Mouse (Mus musculus) G1E (cell line): Measurements from ENCODE around the gene Kpna7. TPM values are rescaled to one million over a fixed set of nuclear protein-coding genes. Genes with fewer than 3 reads are reported as not detected.

Experiments
- ATAC-seq: 2 replicates; pipeline ENCODE4 v1.8.0; 2016; ENCODE audit warnings: mild to moderate bottlenecking; ENCODE audit not compliant: insufficient number of reproducible peaks, poor library complexity, low FRiP score, severe bottlenecking; ENCODE audit errors: extremely low read depth
- DNase-seq: peaks from one replicate; pipeline ENCODE4 v3.0.0; 2012; ENCODE audit warnings: low spot score
- H3K27me3 ChIP-seq: 2 replicates; pipeline ENCODE4 v1.6.1; 2012; ENCODE audit warnings: mild to moderate bottlenecking, low read length, inconsistent platforms; ENCODE audit not compliant: insufficient read depth
- H3K36me3 ChIP-seq: replicated peaks from 2 replicates; pipeline ENCODE3; 2012; ENCODE audit warnings: mild to moderate bottlenecking, inconsistent platforms
- H3K4me1 ChIP-seq: 2 replicates; pipeline ENCODE4 v1.6.1; 2012; ENCODE audit warnings: low read depth, low read length, inconsistent platforms, mixed read lengths; ENCODE audit not compliant: insufficient read depth
- H3K4me3 ChIP-seq: 2 replicates; pipeline ENCODE4 v1.5.1; 2012; ENCODE audit warnings: low read depth, mild to moderate bottlenecking, inconsistent platforms, low read length, moderate library complexity, mixed read lengths
- H3K9me3 ChIP-seq: replicated peaks from 2 replicates; pipeline ENCODE4 v1.6.1; 2012; ENCODE audit warnings: inconsistent platforms
- CTCF ChIP-seq: IDR thresholded peaks from 2 replicates; pipeline ENCODE4 v1.5.1; 2012; ENCODE audit warnings: low read depth, low read length, inconsistent platforms, mixed read lengths
- GATA1 ChIP-seq: IDR thresholded peaks from 2 replicates; pipeline ENCODE4 v1.6.1; 2012; ENCODE audit warnings: borderline replicate concordance, low read length, inconsistent platforms, mixed read lengths
- GATA2 ChIP-seq: IDR thresholded peaks from 2 replicates; pipeline ENCODE4 v1.6.1; 2012; ENCODE audit warnings: low read depth, low read length, inconsistent platforms, borderline replicate concordance
- POLR2AphosphoS5 ChIP-seq: IDR thresholded peaks from 2 replicates; pipeline ENCODE4 v1.6.1; 2012; ENCODE audit warnings: low read depth, low read length, inconsistent platforms; ENCODE audit not compliant: insufficient replicate concordance
- TAL1 ChIP-seq: conservative IDR thresholded peaks from 2 replicates; pipeline ENCODE4 v1.6.1; 2012; ENCODE audit warnings: low read depth, low read length, inconsistent platforms, mixed read lengths
- polyA plus RNA-seq: library from polyadenylated mRNA; stranded (reverse); fragments of >175 nt; gene quantifications from 2 replicates; pipeline ENCODE4 v1.2.3, GENCODE M21; 2012
- total RNA-seq, 2 experiments: library from RNA; stranded (forward) in 1 of 2; stranded (reverse) in 1 of 2; fragments of 200-1000 nt in 1 of 2; fragments of >200 nt in 1 of 2; fragmentation: Nextera tagmentation in 1 of 2; gene quantifications; 2 replicates each; pipeline ENCODE4 v1.2.3; 2014 to 2017

The Kpna7 gene
- total and polyA plus RNA-seq, 3 experiments, result not detected

DNA sequence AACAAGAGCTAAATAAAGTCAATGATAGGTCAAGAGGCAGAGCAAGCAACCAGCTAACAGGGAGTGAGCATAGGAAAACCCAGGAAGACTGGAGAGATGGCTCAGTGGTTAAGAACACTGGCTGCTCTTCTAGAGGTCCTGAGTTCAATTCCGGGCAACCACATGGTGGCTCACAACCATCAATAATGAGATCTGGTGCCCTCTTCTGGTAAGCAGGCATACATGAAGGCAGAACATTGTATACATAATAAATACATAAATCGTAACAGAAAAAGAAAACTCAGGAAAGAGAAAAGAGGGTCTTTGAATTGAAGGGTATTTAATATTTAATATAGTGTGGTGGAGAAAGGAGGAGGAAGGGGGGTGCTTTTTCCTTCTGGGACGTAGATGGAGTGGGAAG is 112.6 kb downstream of the Kpna7 start:
- DNase-seq, result no peak
- no peak overlapping the region for H3K4me3 ChIP-seq
- H3K4me1 ChIP-seq, result peaks cover under 1% of the 10 kb centered on the region; the same call in 1 of the 2 replicates
- no peaks in the 10 kb centered on the region for H3K9me3 ChIP-seq
- H3K27me3 ChIP-seq, result peaks cover 21% of the 10 kb centered on the region
- no peaks in the 10 kb centered on the region for H3K36me3 ChIP-seq
- ATAC-seq, result no peak
- no peak for TF ChIP-seq CTCF
- no peak for TF ChIP-seq TAL1
- TF ChIP-seq GATA1, result no peak
- no peak for TF ChIP-seq GATA2
- no peak for TF ChIP-seq POLR2AphosphoS5

DNA sequence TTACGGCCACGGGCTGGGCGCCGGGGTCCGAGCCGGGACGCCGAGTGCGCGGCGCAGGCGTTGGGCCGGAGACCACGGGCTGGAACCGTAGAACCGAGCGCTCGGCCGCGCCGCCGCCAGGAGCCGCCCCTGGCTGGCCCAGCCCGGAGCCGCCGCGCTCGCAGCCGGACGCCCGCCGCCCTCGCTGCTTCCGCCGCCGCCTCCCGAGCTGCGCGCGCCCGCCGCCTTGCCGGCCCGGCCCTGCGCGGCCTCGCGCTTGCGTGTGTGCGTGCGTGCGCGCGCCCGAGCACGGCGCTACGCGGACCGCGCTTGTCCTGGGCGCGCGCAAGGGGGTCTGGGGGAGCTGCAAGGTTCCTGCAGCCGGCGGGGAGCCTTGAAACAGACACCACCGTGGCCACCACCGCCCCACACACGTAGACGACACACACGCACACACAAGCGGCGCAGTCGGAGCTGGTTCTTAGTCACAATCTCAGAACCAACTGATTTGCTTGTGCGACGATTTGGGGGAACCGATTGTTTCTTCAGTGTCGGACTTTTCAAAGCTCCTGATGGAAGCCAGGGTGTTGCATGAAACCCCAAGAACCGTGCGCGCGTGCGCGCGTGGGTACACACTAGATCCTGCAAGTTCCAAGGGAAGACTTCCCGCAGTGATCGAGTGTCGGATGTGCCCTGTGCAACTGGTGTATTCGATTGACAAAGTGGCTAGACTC is 118.0 kb downstream of the Kpna7 start, which contains the start of gene Smurf1:
TSS of gene Smurf1 (minus strand) at position 209 of the 713 bp plus-strand sequence.
- no peak for ATAC-seq
- H3K4me1 ChIP-seq, result peaks cover 26% of the 10 kb centered on the region
- peak within 1 kb of the TSS; percentile 73 for H3K4me3 ChIP-seq
- DNase-seq, result peak; percentile 74
- peaks cover 31% of the 10 kb centered on the region for H3K27me3 ChIP-seq
- no peak for TF ChIP-seq GATA2
- TF ChIP-seq CTCF, result no peak
- no peak for TF ChIP-seq POLR2AphosphoS5
- TF ChIP-seq TAL1, result no peak
- no peak for TF ChIP-seq GATA1
- H3K9me3 ChIP-seq, result no peaks in the 10 kb centered on the region
- no peaks in the 10 kb centered on the region for H3K36me3 ChIP-seq

DNA sequence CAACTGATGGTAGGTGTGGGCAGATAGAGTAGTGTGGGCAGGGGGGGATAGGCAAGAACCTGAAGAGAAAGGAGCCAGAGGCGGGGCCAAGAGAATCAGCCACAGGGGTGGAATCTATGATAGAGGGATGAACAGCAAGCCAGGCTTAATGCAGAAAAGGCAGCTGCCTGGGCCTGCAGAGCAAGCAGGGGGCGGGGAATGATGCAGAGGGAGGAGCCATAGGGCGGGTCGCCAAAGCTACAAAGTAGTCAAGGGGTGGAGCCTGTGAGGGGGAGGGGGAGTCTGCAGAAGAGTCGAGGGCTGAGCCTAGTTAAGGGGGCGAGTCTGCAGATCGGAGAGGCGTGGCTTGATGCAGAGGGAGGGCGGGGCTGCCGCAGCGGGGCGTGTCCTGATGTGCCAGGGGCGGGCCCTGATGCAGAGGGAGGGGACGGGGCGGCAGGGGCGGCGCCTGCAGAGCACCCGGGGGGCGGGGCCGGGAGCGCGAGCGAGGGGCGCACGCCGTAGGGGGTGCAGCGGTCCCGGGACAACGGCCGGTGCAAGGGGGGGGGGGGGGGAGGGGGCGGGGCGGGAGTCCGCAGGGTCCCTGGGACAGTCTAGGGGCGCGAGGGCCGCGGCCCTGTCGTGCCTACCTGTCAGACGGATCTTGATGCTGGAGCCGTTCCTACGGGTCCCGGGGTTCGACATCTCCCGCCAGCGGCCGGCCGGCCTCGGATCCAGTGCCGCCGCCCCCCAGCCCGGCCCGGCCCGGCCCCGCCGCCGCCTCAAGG is 118.8 kb downstream of the Kpna7 start:
- peak; percentile 80 for DNase-seq
- H3K4me3 ChIP-seq, result peak overlapping the region; percentile 73
- peak; percentile 98 for ATAC-seq
- H3K27me3 ChIP-seq, result peaks cover 31% of the 10 kb centered on the region
- H3K36me3 ChIP-seq, result no peaks in the 10 kb centered on the region
- TF ChIP-seq TAL1 (no peak), GATA2 (no peak), GATA1 (no peak), CTCF (no peak), POLR2AphosphoS5 (no peak)
- H3K9me3 ChIP-seq, result no peaks in the 10 kb centered on the region
- H3K4me1 ChIP-seq, result peaks cover 26% of the 10 kb centered on the region

DNA sequence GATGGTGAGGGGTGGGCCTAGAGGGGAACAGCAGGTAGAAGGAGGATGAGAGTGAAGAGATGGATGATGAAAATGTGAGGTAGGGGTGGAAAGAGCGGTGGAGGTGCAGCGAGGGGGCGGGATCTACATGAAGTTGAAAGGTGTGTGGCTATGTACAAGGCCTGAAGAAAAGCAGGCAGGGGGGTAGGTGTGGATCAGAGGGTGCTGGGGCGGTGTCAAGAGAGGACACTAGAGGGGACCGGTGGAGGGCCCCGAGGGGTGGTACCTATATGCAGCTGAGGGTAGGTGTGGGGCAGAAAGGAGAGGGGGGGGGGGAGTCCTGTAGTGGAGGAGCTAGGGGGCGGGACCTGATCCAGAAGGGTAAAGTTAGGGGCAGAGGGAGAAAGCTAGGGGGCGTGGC is 119.4 kb downstream of the Kpna7 start:
- Histone ChIP-seq H3K4me1 (peaks cover 26% of the 10 kb centered on the region), H3K4me3 (peak overlapping the region; percentile 73; the same call in 1 of the 2 replicates), H3K36me3 (no peaks in the 10 kb centered on the region), H3K27me3 (peaks cover 31% of the 10 kb centered on the region), H3K9me3 (no peaks in the 10 kb centered on the region)
- no peak for DNase-seq
- no peak for ATAC-seq
- no peak for TF ChIP-seq GATA1
- no peak for TF ChIP-seq POLR2AphosphoS5
- no peak for TF ChIP-seq TAL1
- no peak for TF ChIP-seq GATA2
- TF ChIP-seq CTCF, result no peak

DNA sequence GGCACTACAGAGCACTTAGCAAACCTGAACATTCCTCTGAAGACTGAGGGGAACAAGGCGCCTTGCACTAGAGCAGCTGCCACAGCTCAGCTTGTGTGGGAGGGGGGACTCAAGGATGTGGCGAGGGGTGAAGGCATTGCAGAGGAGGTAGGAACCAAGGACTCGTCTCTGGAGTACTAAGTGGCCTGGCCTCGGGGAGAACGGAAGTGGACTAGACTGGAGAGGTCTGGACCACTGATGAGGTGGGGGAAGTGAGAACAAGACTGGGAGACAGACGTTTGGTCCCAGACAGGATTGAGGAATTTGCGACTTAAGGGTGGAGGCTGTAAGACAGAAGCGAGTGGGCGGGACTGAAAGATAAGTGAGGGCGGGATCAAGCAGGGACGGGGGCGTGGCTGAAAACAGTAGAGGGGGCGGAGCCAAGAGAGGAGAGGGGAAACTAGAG is 120.0 kb downstream of the Kpna7 start:
- H3K9me3 ChIP-seq, result no peaks in the 10 kb centered on the region
- TF ChIP-seq CTCF (no peak), POLR2AphosphoS5 (no peak)
- peaks cover 31% of the 10 kb centered on the region for H3K27me3 ChIP-seq
- DNase-seq (no peak), ATAC-seq (no peak)
- H3K4me1 ChIP-seq, result peaks cover 26% of the 10 kb centered on the region
- H3K36me3 ChIP-seq, result no peaks in the 10 kb centered on the region
- no peak overlapping the region for H3K4me3 ChIP-seq

DNA sequence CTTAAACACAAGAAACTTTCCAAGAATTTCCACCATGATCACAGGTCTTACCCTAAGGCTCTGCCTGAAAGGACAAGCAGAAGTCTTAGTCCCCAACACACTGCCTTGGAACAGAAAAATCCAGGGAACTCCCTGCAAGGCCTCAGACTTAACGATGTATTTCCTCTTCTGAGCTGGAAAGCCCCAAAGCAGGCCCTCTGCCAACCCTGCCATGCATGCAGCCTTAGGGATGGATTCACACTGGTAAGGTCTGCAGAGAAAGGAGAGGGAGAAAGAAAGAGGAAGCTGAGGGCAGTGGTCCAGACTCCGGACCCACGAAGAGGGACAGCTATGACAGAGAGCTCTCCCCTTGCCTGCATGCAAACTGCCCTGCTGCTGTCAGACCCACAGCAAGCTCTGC is 120.4 kb downstream of the Kpna7 start:
- Histone ChIP-seq H3K4me3 (no peak overlapping the region), H3K27me3 (peaks cover 29% of the 10 kb centered on the region), H3K36me3 (no peaks in the 10 kb centered on the region), H3K9me3 (no peaks in the 10 kb centered on the region), H3K4me1 (peaks cover 26% of the 10 kb centered on the region)
- no peak for DNase-seq
- no peak for ATAC-seq
- TF ChIP-seq POLR2AphosphoS5 (no peak), CTCF (no peak), TAL1 (no peak), GATA1 (no peak), GATA2 (no peak)
